Mouse (Mus musculus) heart, embryonic 14.5 days (tissue): ENCODE data around the gene Dis3l. TPM values are rescaled to one million over a fixed set of nuclear protein-coding genes. Genes with fewer than 3 reads are reported as not detected.

ENCODE experiments used
- ATAC-seq: fragments of 200-750 bp; cut with Nextera tagmentation; 2 replicates; pipeline ENCODE4 v1.8.0; 2017; ENCODE audit warnings: low read depth, moderate TSS enrichment; ENCODE audit not compliant: insufficient number of reproducible peaks, insufficient read depth, low FRiP score
- H3K27ac ChIP-seq, 2 experiments: fragments of 200-500 bp in 1 of 2; fragments of 300-500 bp in 1 of 2; sonication (generic) in 1 of 2; replicated peaks in 1 of 2; 2 replicates each; pipeline ENCODE4 v1.5.1; 2012 to 2014; ENCODE audit warnings: low read depth in 2 of 2, low read length in 2 of 2, control low read depth in 1 of 2, mild to moderate bottlenecking in 1 of 2, mixed read lengths in 1 of 2; ENCODE audit not compliant: control insufficient read depth in 1 of 2, insufficient read depth in 1 of 2
- H3K27me3 ChIP-seq: fragments of 300-500 bp; sonication (generic); 2 replicates; pipeline ENCODE4 v1.6.1; 2014; ENCODE audit warnings: mild to moderate bottlenecking, low read length, control low read depth; ENCODE audit not compliant: control insufficient read depth, insufficient read depth
- H3K36me3 ChIP-seq: fragments of 300-500 bp; sonication (generic); 2 replicates; pipeline ENCODE4 v1.6.1; 2014; ENCODE audit warnings: mild to moderate bottlenecking, control low read depth, low read length, mixed read lengths; ENCODE audit not compliant: control insufficient read depth, insufficient read depth
- H3K4me1 ChIP-seq, 2 experiments: fragments of 200-500 bp in 1 of 2; fragments of 300-500 bp in 1 of 2; sonication (generic) in 1 of 2; 2 replicates each; pipeline ENCODE4 v1.6.1; 2012 to 2014; ENCODE audit warnings: low read length in 2 of 2, control low read depth in 1 of 2, mixed read lengths in 1 of 2; ENCODE audit not compliant: control insufficient read depth in 2 of 2, insufficient read depth in 2 of 2
- H3K4me2 ChIP-seq: fragments of 300-500 bp; sonication (generic); 2 replicates; pipeline ENCODE4 v1.6.1; 2014; ENCODE audit warnings: mild to moderate bottlenecking, low read length
- H3K4me3 ChIP-seq, 2 experiments: fragments of 200-500 bp in 1 of 2; fragments of 300-500 bp in 1 of 2; sonication (generic) in 1 of 2; 2 replicates each; pipeline ENCODE4 v1.5.1; 2012 to 2014; ENCODE audit warnings: low read length in 2 of 2, mild to moderate bottlenecking in 2 of 2, control low read depth in 1 of 2, low read depth in 1 of 2, moderate library complexity in 1 of 2; ENCODE audit not compliant: control insufficient read depth in 1 of 2, insufficient read depth in 1 of 2
- H3K9ac ChIP-seq: fragments of 300-500 bp; sonication (generic); 2 replicates; pipeline ENCODE4 v1.6.1; 2014; ENCODE audit warnings: mild to moderate bottlenecking, low read length
- H3K9me3 ChIP-seq: fragments of 300-500 bp; sonication (generic); 2 replicates; pipeline ENCODE4 v1.6.1; 2016; ENCODE audit warnings: low read length, control low read depth; ENCODE audit not compliant: control insufficient read depth
- WGBS: fragments of 180-500 bp; shearing (Covaris S2); extraction: QIAGEN DNeasy Blood & Tissue Kit; methylation state at CpG from one replicate; pipeline ENCODE4 v1.1.7; 2014; 5-methylcytosine and 5-hydroxymethylcytosine counted together
- polyA plus RNA-seq: library from polyadenylated mRNA; unstranded; fragments of >200 nt; fragmentation: Nextera tagmentation; extraction: Ambion mirVana; gene quantifications from 2 replicates; pipeline ENCODE4 v1.2.1, GENCODE M21; 2014

Gene Dis3l
- polyA plus RNA-seq, 1 experiment from 2014 or later = 19.3 TPM

DNA sequence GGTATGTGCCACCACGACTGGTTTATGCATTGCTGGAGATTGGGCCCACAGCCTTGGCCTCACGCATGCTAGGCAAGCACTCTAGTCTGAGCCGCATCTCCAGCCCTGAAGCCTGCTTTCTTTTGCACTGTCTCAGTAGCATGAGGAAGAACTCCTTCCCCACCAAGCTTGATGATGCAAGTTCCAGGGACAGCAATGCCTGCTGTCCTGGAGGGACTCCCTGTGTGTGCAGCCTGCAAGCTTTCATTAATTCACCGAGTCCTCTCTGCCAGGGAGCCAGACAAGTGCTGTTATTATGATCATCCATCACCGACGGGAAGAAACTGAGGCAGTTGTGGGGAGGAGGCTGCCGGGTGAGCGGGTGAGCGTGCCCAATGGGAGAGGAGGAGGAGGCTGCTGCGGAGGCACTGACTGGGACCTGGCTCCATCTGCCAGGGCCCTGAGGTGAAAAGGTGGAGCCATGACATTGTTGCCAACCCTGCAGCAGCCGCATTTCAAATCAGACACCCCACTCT, 30.3 kb upstream of the Dis3l start:
- Histone ChIP-seq H3K4me2 (no peak overlapping the region), H3K27me3 (peaks cover 5% of the 10 kb centered on the region; the same call in 1 of the 2 replicates), H3K27ac (no peak overlapping the region), H3K36me3 (no peaks in the 10 kb centered on the region), H3K9me3 (no peaks in the 10 kb centered on the region), H3K4me1 (no peaks in the 10 kb centered on the region), H3K4me3 (no peak overlapping the region), H3K9ac (no peak overlapping the region)
- no peak for ATAC-seq
- 54% methylated on average over 11 of the region's 11 CpGs for WGBS

DNA sequence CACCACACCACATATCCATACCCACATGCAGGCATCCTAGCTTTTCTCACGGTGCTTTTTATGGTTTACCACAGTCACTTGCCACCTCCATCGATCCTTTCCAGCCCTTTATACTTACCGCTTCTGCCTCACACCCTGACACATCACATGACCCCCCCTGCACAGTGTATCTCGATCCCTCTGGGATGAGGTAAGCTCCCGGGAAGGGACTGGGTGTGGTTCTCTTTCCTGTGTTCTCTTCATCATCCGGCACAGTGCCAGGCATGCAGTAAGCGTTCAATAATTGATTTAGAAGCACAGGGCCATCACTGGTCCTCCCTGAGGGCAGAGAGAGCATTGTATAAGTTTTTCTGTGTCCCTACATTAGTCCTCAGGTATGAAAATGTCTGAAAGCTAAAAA, 28.8 kb upstream of the Dis3l start:
- Histone ChIP-seq H3K4me1 (no peaks in the 10 kb centered on the region), H3K36me3 (no peaks in the 10 kb centered on the region), H3K4me2 (no peak overlapping the region), H3K27me3 (peaks cover 5% of the 10 kb centered on the region; the same call in 1 of the 2 replicates), H3K4me3 (no peak overlapping the region), H3K27ac (no peak overlapping the region), H3K9ac (no peak overlapping the region), H3K9me3 (no peaks in the 10 kb centered on the region)
- ATAC-seq = no peak
- 45% methylated on average over 7 of the region's 7 CpGs for WGBS

- Histone ChIP-seq H3K9me3 (no peaks in the 10 kb centered on the region), H3K27me3 (no peaks in the 10 kb centered on the region), H3K4me2 (no peak overlapping the region), H3K27ac (no peak overlapping the region), H3K9ac (no peak overlapping the region), H3K36me3 (no peaks in the 10 kb centered on the region), H3K4me1 (no peaks in the 10 kb centered on the region), H3K4me3 (no peak overlapping the region)
- WGBS = 83% methylated on average over 9 of the region's 9 CpGs
- ATAC-seq = no peak
Observed at GRCm38 (mm10) chr9:64361231-64361950, 20.3 kb upstream of the Dis3l start.

GRCm38 (mm10) chr9:64355627-64356026, 14.5 kb upstream of the Dis3l start:
- no peak overlapping the region for H3K9ac ChIP-seq
- H3K4me3 ChIP-seq = no peak overlapping the region
- H3K4me2 ChIP-seq = no peak overlapping the region
- no peaks in the 10 kb centered on the region for H3K9me3 ChIP-seq
- 80% methylated on average over 7 of the region's 7 CpGs for WGBS
- no peaks in the 10 kb centered on the region for H3K27me3 ChIP-seq
- H3K4me1 ChIP-seq = no peaks in the 10 kb centered on the region
- no peaks in the 10 kb centered on the region for H3K36me3 ChIP-seq
- H3K27ac ChIP-seq = no peak overlapping the region
- no peak for ATAC-seq

- H3K27ac ChIP-seq = no peak overlapping the region
- no peak overlapping the region for H3K4me2 ChIP-seq
- H3K9me3 ChIP-seq = no peaks in the 10 kb centered on the region
- H3K4me3 ChIP-seq = no peak overlapping the region
- no peak for ATAC-seq
- H3K9ac ChIP-seq = no peak overlapping the region
- WGBS = 30% methylated on average over 3 of the region's 3 CpGs
- H3K4me1 ChIP-seq = no peaks in the 10 kb centered on the region
- H3K27me3 ChIP-seq = no peaks in the 10 kb centered on the region
- no peaks in the 10 kb centered on the region for H3K36me3 ChIP-seq
Observed at GRCm38 (mm10) chr9:64351191-64351590, 10.1 kb upstream of the Dis3l start.

- ATAC-seq = no peak
- Histone ChIP-seq H3K9me3 (no peaks in the 10 kb centered on the region), H3K9ac (no peak overlapping the region), H3K36me3 (no peaks in the 10 kb centered on the region), H3K4me1 (no peaks in the 10 kb centered on the region), H3K4me2 (no peak overlapping the region), H3K4me3 (no peak overlapping the region), H3K27ac (no peak overlapping the region), H3K27me3 (no peaks in the 10 kb centered on the region)
- WGBS = 61% methylated on average over 5 of the region's 5 CpGs
Observed at GRCm38 (mm10) chr9:64349490-64349889, 8.4 kb upstream of the Dis3l start.

DNA sequence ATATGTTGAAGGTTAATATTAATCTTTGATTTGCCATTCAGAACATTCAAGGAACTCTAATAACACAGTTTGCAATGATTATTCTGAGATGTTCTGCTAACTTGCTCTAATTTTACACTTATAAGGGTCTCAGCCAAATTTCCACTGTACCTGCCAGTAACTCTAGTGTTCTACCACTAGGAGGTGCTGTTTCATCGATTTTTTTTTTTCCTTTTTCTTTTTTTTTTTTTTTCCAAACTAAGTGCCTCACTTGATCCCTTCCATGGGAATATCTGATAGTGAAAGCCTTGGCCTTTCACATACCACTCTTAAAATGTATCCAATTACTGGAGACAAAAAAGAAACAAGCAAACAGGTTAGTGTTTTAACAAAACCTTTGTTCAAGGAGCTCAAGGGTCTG, 6.3 kb upstream of the Dis3l start:
- H3K27ac ChIP-seq = no peak overlapping the region
- H3K9ac ChIP-seq = no peak overlapping the region
- H3K4me2 ChIP-seq = no peak overlapping the region
- no peaks in the 10 kb centered on the region for H3K4me1 ChIP-seq
- no peaks in the 10 kb centered on the region for H3K27me3 ChIP-seq
- no peak overlapping the region for H3K4me3 ChIP-seq
- H3K36me3 ChIP-seq = no peaks in the 10 kb centered on the region
- WGBS = 0% methylated on average over 1 of the region's 1 CpGs
- no peaks in the 10 kb centered on the region for H3K9me3 ChIP-seq
- ATAC-seq = no peak

- 58% methylated on average over 5 of the region's 5 CpGs for WGBS
- Histone ChIP-seq H3K36me3 (no peaks in the 10 kb centered on the region), H3K27ac (no peak overlapping the region), H3K27me3 (no peaks in the 10 kb centered on the region), H3K4me2 (no peak overlapping the region), H3K9me3 (no peaks in the 10 kb centered on the region), H3K4me3 (no peak overlapping the region), H3K9ac (no peak overlapping the region), H3K4me1 (no peaks in the 10 kb centered on the region)
- no peak for ATAC-seq
Observed at GRCm38 (mm10) chr9:64345931-64346330, 4.8 kb upstream of the Dis3l start.
